Mouse (Mus musculus) forebrain, postnatal 0 days (tissue): ENCODE measurements at regions not wholly inside any gene's neighbourhood (a gene's known extent, or its start where the extent isn't known, plus 50 kb on each side); places are given as distances from the start of the nearest gene placed in this dataset.

Experiments
- ATAC-seq: fragments of 200-750 bp; cut with Nextera tagmentation; 2 replicates; pipeline ENCODE4 v1.8.0; 2017; ENCODE audit warnings: mild to moderate bottlenecking, moderate library complexity
- DNase-seq: peaks from one replicate; pipeline ENCODE4 v3.0.0-alpha.2; 2015
- H3K27ac ChIP-seq: fragments of 300-500 bp; sonication (generic); 2 replicates; pipeline ENCODE4 v1.5.1; 2014; ENCODE audit warnings: low read depth, mild to moderate bottlenecking, antibody characterized with exemption, low read length, moderate library complexity, mixed read lengths
- H3K27me3 ChIP-seq: fragments of 300-500 bp; sonication (generic); 2 replicates; pipeline ENCODE4 v1.6.1; 2014; ENCODE audit warnings: mild to moderate bottlenecking, low read length, mixed read lengths; ENCODE audit not compliant: insufficient read depth
- H3K36me3 ChIP-seq: fragments of 300-500 bp; sonication (generic); 2 replicates; pipeline ENCODE4 v1.6.1; 2014; ENCODE audit warnings: mild to moderate bottlenecking, moderate library complexity; ENCODE audit not compliant: insufficient read depth
- H3K4me1 ChIP-seq: fragments of 300-500 bp; sonication (generic); 2 replicates; pipeline ENCODE4 v1.6.1; 2014; ENCODE audit warnings: antibody characterized with exemption; ENCODE audit not compliant: insufficient read depth
- H3K4me2 ChIP-seq: fragments of 300-500 bp; sonication (generic); 2 replicates; pipeline ENCODE4 v1.6.1; 2014; ENCODE audit warnings: low read depth, mild to moderate bottlenecking, moderate library complexity
- H3K4me3 ChIP-seq: fragments of 300-500 bp; sonication (generic); 2 replicates; pipeline ENCODE4 v1.5.1; 2014; ENCODE audit warnings: low read depth, low read length, mixed read lengths
- H3K9ac ChIP-seq: fragments of 300-500 bp; sonication (generic); 2 replicates; pipeline ENCODE4 v1.6.1; 2014; ENCODE audit warnings: mild to moderate bottlenecking
- H3K9me3 ChIP-seq: fragments of 300-500 bp; sonication (generic); 2 replicates; pipeline ENCODE4 v1.6.1; 2016; ENCODE audit warnings: low read length
- CTCF ChIP-seq: sonication (generic); IDR thresholded peaks from 2 replicates; pipeline ENCODE4 v1.5.1; 2016; ENCODE audit warnings: antibody characterized with exemption, control low read depth, low read depth
- WGBS: fragments of 180-500 bp; shearing (Covaris S2); extraction: QIAGEN DNeasy Blood & Tissue Kit; methylation state at CpG from one replicate; pipeline ENCODE4 v1.1.7; 2014; 5-methylcytosine and 5-hydroxymethylcytosine counted together

- DNase-seq (no peak), ATAC-seq (peak; percentile 76; the same call in 1 of the 2 replicates)
- 44% methylated on average over 8 of the region's 8 CpGs for WGBS
Observed at GRCm38 (mm10) chr10:99900955-99901835, 114.2 kb upstream of the Kitl start.

DNA sequence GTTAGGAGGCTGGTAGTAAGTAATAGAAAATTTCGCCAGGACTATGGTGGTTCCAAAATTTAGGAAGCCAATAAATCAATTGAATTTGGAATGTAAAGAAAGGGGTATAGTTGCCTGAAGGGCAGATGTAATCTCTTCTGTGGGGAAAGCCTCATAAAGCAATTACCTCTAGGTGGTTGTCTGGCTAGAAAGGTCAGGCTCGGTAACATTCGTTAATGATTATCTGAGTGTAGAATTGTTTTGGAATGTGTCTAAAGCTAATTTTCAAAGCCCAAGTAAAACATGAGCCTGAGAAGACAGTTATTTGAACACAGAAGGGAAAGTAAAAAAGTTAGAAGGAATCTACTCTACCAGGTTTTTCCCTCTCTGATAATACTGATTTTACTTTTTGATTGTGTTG lies 121.4 kb upstream of the Kitl start:
- ATAC-seq (no peak), DNase-seq (no peak)
- no peak overlapping the region for H3K9ac ChIP-seq
- no peak overlapping the region for H3K27ac ChIP-seq
- no peak overlapping the region for H3K4me2 ChIP-seq
- H3K27me3 ChIP-seq = no peaks in the 10 kb centered on the region
- H3K4me1 ChIP-seq = no peaks in the 10 kb centered on the region
- no peaks in the 10 kb centered on the region for H3K9me3 ChIP-seq
- H3K4me3 ChIP-seq = no peak overlapping the region
- H3K36me3 ChIP-seq = no peaks in the 10 kb centered on the region
- TF ChIP-seq CTCF = no peak
- WGBS = 52% methylated on average over 3 of the region's 3 CpGs

More at GRCm38 (mm10) chr10:99900955-99901835, 114.2 kb upstream of the Kitl start:
- Histone ChIP-seq H3K4me2 (no peak overlapping the region), H3K27ac (no peak overlapping the region), H3K9ac (no peak overlapping the region), H3K4me3 (no peak overlapping the region), H3K36me3 (no peaks in the 10 kb centered on the region), H3K4me1 (no peaks in the 10 kb centered on the region), H3K9me3 (no peaks in the 10 kb centered on the region), H3K27me3 (no peaks in the 10 kb centered on the region)
- TF ChIP-seq CTCF = no peak

DNA sequence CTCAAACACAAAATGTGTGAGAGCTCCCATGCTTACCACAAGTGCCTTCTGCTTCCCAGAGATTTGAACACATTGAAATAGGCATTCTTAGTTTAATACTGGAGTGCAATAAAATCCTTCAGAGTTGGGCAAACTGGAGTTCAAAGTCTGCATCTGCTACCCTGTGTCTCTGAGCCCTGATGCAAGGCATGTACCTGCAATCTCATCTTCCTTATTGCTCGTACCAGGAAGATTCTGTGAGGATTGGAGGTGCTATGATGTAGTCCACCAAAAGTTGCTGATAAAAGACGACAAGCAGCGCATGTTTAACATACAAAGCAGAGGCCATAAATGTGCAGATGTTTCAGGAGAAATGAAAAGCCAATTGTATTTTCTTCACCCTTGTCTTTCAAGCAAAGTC lies 123.5 kb upstream of the Kitl start:
- no peaks in the 10 kb centered on the region for H3K27me3 ChIP-seq
- no peak for DNase-seq
- H3K4me3 ChIP-seq = no peak overlapping the region
- no peaks in the 10 kb centered on the region for H3K9me3 ChIP-seq
- no peak overlapping the region for H3K4me2 ChIP-seq
- TF ChIP-seq CTCF = no peak
- no peaks in the 10 kb centered on the region for H3K36me3 ChIP-seq
- 92% methylated on average over 3 of the region's 3 CpGs for WGBS
- H3K9ac ChIP-seq = no peak overlapping the region
- no peak overlapping the region for H3K27ac ChIP-seq
- ATAC-seq = no peak
- H3K4me1 ChIP-seq = no peaks in the 10 kb centered on the region

DNA sequence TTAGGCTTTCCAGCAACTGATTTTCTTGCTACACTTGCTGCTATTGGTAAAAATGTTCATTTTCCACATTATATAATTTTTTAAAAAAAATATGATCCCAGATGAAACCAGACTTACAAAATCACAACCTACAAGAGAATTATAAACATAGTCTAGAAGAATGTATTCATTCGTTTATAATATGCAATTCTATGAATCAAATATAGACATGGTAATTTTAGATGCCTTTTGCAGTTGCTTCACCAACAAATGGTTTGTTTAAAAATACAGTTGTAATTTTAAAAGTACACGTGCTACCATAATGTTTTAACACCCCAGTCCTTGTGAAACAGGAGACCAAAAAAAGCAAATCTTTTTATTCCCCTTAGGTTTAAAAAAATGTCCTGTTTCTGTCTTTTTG lies 122.4 kb upstream of the Csl start:
- DNase-seq (no peak), ATAC-seq (no peak)
- WGBS = 70% methylated on average over 2 of the region's 2 CpGs
- TF ChIP-seq CTCF = no peak
- H3K4me3 ChIP-seq = no peak overlapping the region
- H3K9me3 ChIP-seq = no peaks in the 10 kb centered on the region
- H3K27me3 ChIP-seq = no peaks in the 10 kb centered on the region
- no peak overlapping the region for H3K9ac ChIP-seq
- H3K4me1 ChIP-seq = no peaks in the 10 kb centered on the region
- no peaks in the 10 kb centered on the region for H3K36me3 ChIP-seq
- no peak overlapping the region for H3K4me2 ChIP-seq
- H3K27ac ChIP-seq = no peak overlapping the region

DNA sequence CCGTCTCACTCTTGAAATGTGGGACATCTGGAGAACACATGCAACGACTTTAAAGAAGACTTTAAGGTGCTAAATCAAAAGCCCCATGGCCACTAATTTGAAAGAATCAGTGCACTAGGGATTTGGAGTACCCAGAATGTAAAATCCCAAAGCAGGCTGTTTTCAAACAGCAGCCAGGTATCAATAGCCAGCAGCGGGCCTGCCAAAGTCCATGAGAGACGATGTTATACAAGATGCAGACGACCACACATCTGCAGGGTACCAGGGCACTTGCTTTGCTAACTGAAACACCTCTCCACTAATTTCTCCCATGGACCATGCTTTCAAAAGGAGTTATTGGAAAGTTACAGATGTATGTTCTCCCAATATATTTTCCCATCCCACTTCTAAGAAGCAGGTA lies 119.9 kb upstream of the Csl start:
- Histone ChIP-seq H3K9me3 (no peaks in the 10 kb centered on the region), H3K27ac (no peak overlapping the region), H3K27me3 (no peaks in the 10 kb centered on the region), H3K4me2 (no peak overlapping the region), H3K36me3 (no peaks in the 10 kb centered on the region), H3K4me1 (no peaks in the 10 kb centered on the region), H3K9ac (no peak overlapping the region), H3K4me3 (no peak overlapping the region)
- 82% methylated on average over 5 of the region's 5 CpGs for WGBS
- DNase-seq (no peak), ATAC-seq (no peak)
- no peak for TF ChIP-seq CTCF

DNA sequence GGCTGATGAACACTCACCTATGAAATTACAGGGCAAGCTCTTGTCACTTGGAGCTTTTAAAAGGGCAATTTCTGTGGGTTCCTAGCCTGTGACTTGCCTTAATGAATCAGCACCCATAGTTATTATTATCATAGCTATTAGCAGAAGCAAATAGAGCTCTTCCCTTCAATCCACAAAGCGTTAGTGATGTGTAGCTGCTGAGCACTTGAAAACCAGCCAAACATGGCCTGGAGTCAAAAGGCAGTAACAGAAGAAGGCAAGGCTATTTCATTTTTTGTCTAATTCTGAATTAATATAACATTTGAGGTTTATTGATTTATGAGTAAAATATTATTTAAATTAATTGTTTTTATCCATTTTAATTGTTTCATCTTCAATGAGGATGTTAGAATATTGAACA lies 105.3 kb upstream of the Csl start:
- no peak for DNase-seq
- no peaks in the 10 kb centered on the region for H3K36me3 ChIP-seq
- no peak overlapping the region for H3K9ac ChIP-seq
- H3K4me3 ChIP-seq = no peak overlapping the region
- 44% methylated on average over 1 of the region's 1 CpGs for WGBS
- no peak overlapping the region for H3K4me2 ChIP-seq
- H3K27ac ChIP-seq = no peak overlapping the region
- TF ChIP-seq CTCF = no peak
- H3K27me3 ChIP-seq = no peaks in the 10 kb centered on the region
- H3K9me3 ChIP-seq = no peaks in the 10 kb centered on the region
- no peak for ATAC-seq
- H3K4me1 ChIP-seq = no peaks in the 10 kb centered on the region

- Histone ChIP-seq H3K27me3 (no peaks in the 10 kb centered on the region), H3K36me3 (no peaks in the 10 kb centered on the region), H3K4me3 (no peak overlapping the region), H3K4me1 (no peaks in the 10 kb centered on the region), H3K9me3 (no peaks in the 10 kb centered on the region), H3K9ac (no peak overlapping the region), H3K4me2 (no peak overlapping the region), H3K27ac (no peak overlapping the region)
- TF ChIP-seq CTCF = no peak
- WGBS = 54% methylated on average over 10 of the region's 10 CpGs
- DNase-seq = no peak
- no peak for ATAC-seq
Observed at GRCm38 (mm10) chr10:99860322-99861089, 101.0 kb upstream of the Csl start.
